Mouse (Mus musculus) ES-Bruce4 (cell line): ENCODE measurements around the gene Jaml. TPM values are rescaled to one million over a fixed set of nuclear protein-coding genes. Genes with fewer than 3 reads are reported as not detected.

Source experiments
- H3K27ac ChIP-seq: 2 replicates; pipeline ENCODE4 v1.5.1; 2012; ENCODE audit warnings: low read length, inconsistent platforms; ENCODE audit not compliant: insufficient read depth
- H3K27me3 ChIP-seq: 2 replicates; pipeline ENCODE4 v1.6.1; 2012; ENCODE audit warnings: mild to moderate bottlenecking, low read length, inconsistent platforms; ENCODE audit not compliant: control insufficient read depth, poor library complexity, insufficient read depth, severe bottlenecking
- H3K36me3 ChIP-seq: 2 replicates; pipeline ENCODE4 v1.6.1; 2012; ENCODE audit warnings: inconsistent platforms, mild to moderate bottlenecking, low read length, moderate library complexity; ENCODE audit not compliant: control insufficient read depth, poor library complexity, insufficient read depth, severe bottlenecking
- H3K4me1 ChIP-seq: one replicate; pipeline ENCODE4 v1.8.1; 2011; ENCODE audit warnings: low read length; ENCODE audit not compliant: control insufficient read depth, insufficient read depth
- H3K4me3 ChIP-seq: 2 replicates; pipeline ENCODE4 v1.5.1; 2011; ENCODE audit warnings: low read depth, mild to moderate bottlenecking, low read length
- H3K9ac ChIP-seq: 2 replicates; pipeline ENCODE4 v1.6.1; 2012; ENCODE audit warnings: low read depth, mild to moderate bottlenecking, inconsistent platforms; ENCODE audit not compliant: poor library complexity, severe bottlenecking
- H3K9me3 ChIP-seq: replicated peaks from 2 replicates; pipeline ENCODE4 v1.6.1; 2012; ENCODE audit warnings: mild to moderate bottlenecking, low read length, inconsistent platforms; ENCODE audit not compliant: control insufficient read depth, poor library complexity, insufficient read depth, severe bottlenecking
- CTCF ChIP-seq: IDR thresholded peaks from one replicate; pipeline ENCODE4 v1.8.1; 2011; ENCODE audit warnings: low read depth, low read length
- EP300 ChIP-seq: IDR thresholded peaks from 2 replicates; pipeline ENCODE4 v1.6.1; 2011; ENCODE audit warnings: low read depth, low read length; ENCODE audit not compliant: insufficient read depth
- POLR2A ChIP-seq: IDR thresholded peaks from one replicate; pipeline ENCODE4 v1.8.1; 2011; ENCODE audit warnings: low read length; ENCODE audit not compliant: insufficient read depth
- polyA plus RNA-seq: library from polyadenylated mRNA; stranded (reverse); fragments of >200 nt; gene quantifications from 2 replicates; pipeline ENCODE4 v1.2.4, GENCODE M21; 2011; ENCODE audit warnings: low read depth; ENCODE audit not compliant: missing spikeins, insufficient read depth, insufficient read length

Gene Jaml
- polyA plus RNA-seq, 1 experiment, result not detected

DNA sequence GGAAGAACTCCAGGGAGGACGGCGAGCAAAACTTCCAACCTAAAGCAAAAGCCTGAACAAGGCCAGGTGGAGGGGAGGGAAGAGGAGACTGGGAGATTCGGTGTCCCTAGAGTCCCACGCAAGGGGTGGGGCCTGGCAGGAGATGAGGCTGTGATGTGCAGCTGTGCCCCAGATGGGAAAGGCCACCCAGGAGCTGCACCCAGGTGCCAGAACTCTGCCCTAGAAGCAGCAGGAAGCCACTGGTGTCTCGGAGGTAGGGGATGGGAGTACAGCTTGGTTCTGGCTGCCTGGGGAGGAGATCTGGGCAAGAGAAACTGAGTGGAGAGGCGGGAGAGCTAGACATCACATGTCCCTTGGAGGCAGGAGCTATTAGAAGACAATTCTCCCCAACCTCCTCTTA is 42.0 kb downstream of the Jaml start:
- Histone ChIP-seq H3K9me3 (no peaks in the 10 kb centered on the region), H3K36me3 (no peaks in the 10 kb centered on the region), H3K9ac (no peak overlapping the region), H3K27me3 (no peaks in the 10 kb centered on the region), H3K27ac (no peak overlapping the region), H3K4me1 (no peaks in the 10 kb centered on the region), H3K4me3 (no peak overlapping the region)
- no peak for TF ChIP-seq CTCF
- no peak for TF ChIP-seq EP300
- TF ChIP-seq POLR2A, result no peak

DNA sequence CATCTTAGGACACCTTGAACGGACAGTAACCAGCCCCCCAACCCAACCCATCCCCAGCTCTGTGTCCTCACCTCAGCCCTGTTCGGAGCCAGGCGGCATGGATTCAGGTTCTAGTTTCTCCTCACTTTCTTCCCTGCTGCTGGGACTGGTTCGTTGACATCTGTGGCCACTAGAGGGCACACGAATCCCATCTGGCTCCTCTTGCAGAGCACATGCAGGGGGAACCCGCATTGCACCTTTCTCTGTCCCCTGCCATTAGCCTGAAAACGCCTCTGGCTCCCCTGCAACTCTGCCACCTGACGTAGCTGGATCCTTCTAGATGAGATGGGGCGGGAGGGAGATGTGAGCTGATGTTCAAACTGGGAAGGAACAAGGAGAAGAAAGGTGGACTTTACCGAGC is 42.8 kb downstream of the Jaml start:
- TF ChIP-seq EP300 (peak; percentile 64; the same call in 1 of the 2 replicates), POLR2A (no peak), CTCF (peak; percentile 97)
- no peaks in the 10 kb centered on the region for H3K9me3 ChIP-seq
- H3K27ac ChIP-seq, result no peak overlapping the region
- H3K36me3 ChIP-seq, result no peaks in the 10 kb centered on the region
- H3K4me1 ChIP-seq, result no peaks in the 10 kb centered on the region
- H3K27me3 ChIP-seq, result no peaks in the 10 kb centered on the region
- peak overlapping the region; percentile 26; the same call in 1 of the 2 replicates for H3K4me3 ChIP-seq
- no peak overlapping the region for H3K9ac ChIP-seq

DNA sequence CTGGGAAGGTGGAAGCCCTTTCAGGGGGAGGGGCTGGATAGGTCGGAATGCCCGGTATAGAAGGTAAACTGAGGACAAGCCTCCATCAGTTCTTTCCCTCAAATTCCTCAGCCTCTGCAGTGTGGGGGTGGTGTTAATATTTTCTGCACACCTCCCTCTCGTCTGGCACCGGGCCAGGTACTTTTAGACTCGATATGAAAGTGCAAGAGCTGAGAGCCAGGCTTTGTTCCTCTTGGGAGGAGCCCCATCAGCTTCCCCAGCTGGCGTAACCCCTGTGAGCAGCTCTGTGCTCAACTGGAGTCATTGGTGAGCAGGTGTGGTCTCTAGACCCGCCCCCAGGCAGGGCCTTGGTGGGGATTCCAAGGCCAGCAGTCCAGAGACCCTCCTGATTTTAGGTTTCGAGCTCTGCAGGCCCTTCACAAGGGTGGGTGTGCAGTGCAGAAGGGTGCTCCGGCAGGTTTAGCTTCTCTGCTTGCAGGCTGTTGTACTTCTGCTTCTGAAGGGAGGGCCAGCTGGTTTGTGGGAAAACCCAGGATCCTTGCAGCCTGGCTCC is 43.3 kb downstream of the Jaml start:
- H3K36me3 ChIP-seq, result no peaks in the 10 kb centered on the region
- H3K27ac ChIP-seq, result no peak overlapping the region
- H3K4me3 ChIP-seq, result peak overlapping the region; percentile 26; the same call in 1 of the 2 replicates
- H3K4me1 ChIP-seq, result no peaks in the 10 kb centered on the region
- no peak for TF ChIP-seq POLR2A
- TF ChIP-seq EP300, result no peak
- no peak for TF ChIP-seq CTCF
- no peaks in the 10 kb centered on the region for H3K27me3 ChIP-seq
- H3K9me3 ChIP-seq, result no peaks in the 10 kb centered on the region
- H3K9ac ChIP-seq, result no peak overlapping the region

DNA sequence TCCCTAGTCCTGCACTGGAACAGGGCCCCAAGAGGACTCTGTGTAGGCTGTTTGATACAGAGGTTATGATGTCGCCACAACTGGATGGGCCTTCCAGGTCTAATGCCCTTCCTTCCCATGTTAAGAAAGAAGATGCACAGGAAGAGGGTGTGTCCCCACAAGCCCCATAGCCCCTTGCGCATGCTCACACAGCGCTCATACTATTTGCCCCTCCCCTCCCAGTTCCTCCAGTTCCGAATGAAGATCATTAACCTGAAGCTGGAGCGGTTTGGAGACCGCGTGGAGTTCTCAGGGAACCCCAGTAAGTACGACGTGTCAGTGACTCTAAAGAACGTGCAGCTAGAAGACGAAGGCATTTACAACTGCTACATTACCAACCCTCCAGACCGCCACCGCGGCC is 46.2 kb downstream of the Jaml start:
- H3K36me3 ChIP-seq, result no peaks in the 10 kb centered on the region
- H3K4me3 ChIP-seq, result no peak overlapping the region
- no peaks in the 10 kb centered on the region for H3K4me1 ChIP-seq
- TF ChIP-seq POLR2A, result no peak
- TF ChIP-seq CTCF, result no peak
- no peak for TF ChIP-seq EP300
- no peak overlapping the region for H3K9ac ChIP-seq
- H3K9me3 ChIP-seq, result no peaks in the 10 kb centered on the region
- H3K27ac ChIP-seq, result no peak overlapping the region
- H3K27me3 ChIP-seq, result no peaks in the 10 kb centered on the region

DNA sequence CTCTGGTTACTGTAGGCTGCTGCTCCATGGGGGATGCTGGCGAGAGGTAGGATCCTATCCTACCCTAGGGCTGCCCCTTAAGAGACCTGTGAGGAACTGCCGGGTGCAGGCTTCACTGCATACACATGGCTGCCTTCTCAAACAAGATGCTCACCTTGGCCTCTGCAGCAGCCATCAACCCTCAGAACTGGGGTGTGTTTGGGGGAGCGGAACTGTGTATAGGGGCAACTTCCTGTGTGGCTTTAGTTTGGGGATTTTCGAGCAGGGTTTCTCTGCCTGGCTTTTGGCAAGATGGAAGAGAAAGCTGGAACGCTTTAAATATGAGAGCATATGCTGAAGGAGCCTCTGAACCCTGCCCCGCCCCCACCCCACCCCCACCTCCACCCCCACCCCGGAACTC is 48.0 kb downstream of the Jaml start:
- Histone ChIP-seq H3K9me3 (no peaks in the 10 kb centered on the region), H3K36me3 (no peaks in the 10 kb centered on the region), H3K27me3 (no peaks in the 10 kb centered on the region), H3K27ac (no peak overlapping the region), H3K9ac (no peak overlapping the region), H3K4me3 (no peak overlapping the region), H3K4me1 (no peaks in the 10 kb centered on the region)
- no peak for TF ChIP-seq CTCF
- TF ChIP-seq POLR2A, result no peak
- no peak for TF ChIP-seq EP300

DNA sequence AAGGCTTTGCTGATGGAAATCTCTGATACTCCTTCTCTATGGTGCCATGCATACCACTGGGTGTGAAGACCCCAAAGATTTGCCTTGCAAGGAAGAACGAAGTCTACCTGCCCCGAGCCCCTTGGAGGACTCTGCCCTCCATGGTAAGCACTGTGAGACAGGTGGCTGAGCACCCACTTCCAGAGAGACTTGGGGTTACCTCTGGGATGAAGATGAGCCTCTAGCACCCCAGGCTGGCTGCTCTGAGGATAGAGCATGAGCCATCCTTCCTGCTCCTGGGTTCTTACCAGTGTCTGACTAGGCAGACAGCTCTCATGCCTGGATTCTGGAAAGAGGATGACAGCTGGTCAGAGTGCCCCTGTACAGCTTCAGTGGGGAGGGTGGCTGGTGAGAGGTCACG is 51.1 kb downstream of the Jaml start:
- Histone ChIP-seq H3K9ac (no peak overlapping the region), H3K36me3 (no peaks in the 10 kb centered on the region), H3K27me3 (no peaks in the 10 kb centered on the region), H3K27ac (no peak overlapping the region), H3K4me1 (no peaks in the 10 kb centered on the region), H3K9me3 (no peaks in the 10 kb centered on the region), H3K4me3 (no peak overlapping the region)
- TF ChIP-seq CTCF (no peak), POLR2A (no peak), EP300 (no peak)
